Comparison of ENCODE assay signal across 10 mouse cellular contexts in genomic region chr4:41761680-41762079, GRCm38 (mm10). TPM values are rescaled to one million over a fixed set of nuclear protein-coding genes. Genes with fewer than 3 reads are reported as not detected.
DNase-seq lines count a peak whose midpoint lies in the region; ATAC-seq lines count a peak whose summit lies in the region.
"Had no signal": no experiment of that assay in that cellular context is flagged by ENCODE, and none has a peak within 500 bp of the region (broad histone marks: within the 10 kb centered on the region; RNA-seq: fewer than 3 reads in every experiment).

No protein-coding gene starts in this region.

- H3K36me3 ChIP-seq in heart, embryonic 14.5 days (ENCODE audit: control insufficient read depth, insufficient read depth, low read length) = peaks cover 35% of the 10 kb centered on the region
- peaks cover 18% of the 10 kb centered on the region for H3K36me3 ChIP-seq in embryonic facial prominence, embryonic 12.5 days
- peaks cover 2% of the 10 kb centered on the region; the same call in 1 of the 2 replicates for H3K36me3 ChIP-seq in limb, embryonic 11.5 days (ENCODE audit: control insufficient read depth, insufficient read depth, low read length)

- ATAC-seq in heart, embryonic 14.5 days (ENCODE audit: insufficient number of reproducible peaks, insufficient read depth, low FRiP score, low read depth) = no peak
- ATAC-seq in embryonic facial prominence, embryonic 12.5 days (ENCODE audit: insufficient number of reproducible peaks, insufficient read depth, low FRiP score, low TSS enrichment) = no peak
- ATAC-seq in limb, embryonic 11.5 days (ENCODE audit: insufficient number of reproducible peaks, low FRiP score, low TSS enrichment, low read depth) = no peak
- ATAC-seq in megakaryocyte, adult 5-6 weeks (ENCODE audit: poor library complexity, severe bottlenecking) = no peak

- H3K9ac ChIP-seq in heart, embryonic 14.5 days (ENCODE audit: low read length) = peak overlapping the region; percentile 72
- H3K9ac ChIP-seq in embryonic facial prominence, embryonic 12.5 days = peak overlapping the region; percentile 68
- H3K9ac ChIP-seq in limb, embryonic 11.5 days (ENCODE audit: low read length) = peak overlapping the region; percentile 13; the same call in 1 of the 2 replicates

- peak overlapping the region; percentile 79 for H3K4me2 ChIP-seq in heart, embryonic 14.5 days (ENCODE audit: low read length)
- peak overlapping the region; percentile 85 for H3K4me2 ChIP-seq in embryonic facial prominence, embryonic 12.5 days (replicated peaks)
- H3K4me2 ChIP-seq in limb, embryonic 11.5 days (ENCODE audit: low read depth, severe bottlenecking) = peak overlapping the region; percentile 90

- H3K27me3 ChIP-seq in heart, embryonic 14.5 days (ENCODE audit: control insufficient read depth, insufficient read depth, low read length) = no peaks in the 10 kb centered on the region
- H3K27me3 ChIP-seq in embryonic facial prominence, embryonic 12.5 days = no peaks in the 10 kb centered on the region
- H3K27me3 ChIP-seq in limb, embryonic 11.5 days (ENCODE audit: control insufficient read depth, insufficient read depth, low read length) = no peaks in the 10 kb centered on the region

- H3K4me3 ChIP-seq in heart, embryonic 14.5 days (ENCODE audit: control insufficient read depth in 1 of 2, insufficient read depth in 1 of 2, low read depth in 1 of 2, low read length in 2 of 2) = peak overlapping the region; percentile 7 to 49; a peak in 3 of 4 replicates
- H3K4me3 ChIP-seq in embryonic facial prominence, embryonic 12.5 days = peak overlapping the region; percentile 60
- peak overlapping the region; percentile 48 for H3K4me3 ChIP-seq in limb, embryonic 11.5 days (ENCODE audit: low read depth, low read length)

- peak overlapping the region; percentile 84 to 96 for H3K27ac ChIP-seq in heart, embryonic 14.5 days (replicated peaks in 1 of 2; ENCODE audit: control insufficient read depth in 1 of 2, insufficient read depth in 1 of 2, low read depth in 2 of 2, low read length in 2 of 2)
- peak overlapping the region; percentile 98 for H3K27ac ChIP-seq in embryonic facial prominence, embryonic 12.5 days
- peak overlapping the region; percentile 97 for H3K27ac ChIP-seq in limb, embryonic 11.5 days (replicated peaks; ENCODE audit: low read depth, low read length)

- H3K4me1 ChIP-seq in heart, embryonic 14.5 days (ENCODE audit: control insufficient read depth in 2 of 2, insufficient read depth in 2 of 2, low read length in 2 of 2) = peaks cover 26 to 41% of the 10 kb centered on the region in 2 experiments
- H3K4me1 ChIP-seq in embryonic facial prominence, embryonic 12.5 days = peaks cover 30% of the 10 kb centered on the region
- peaks cover 25% of the 10 kb centered on the region for H3K4me1 ChIP-seq in limb, embryonic 11.5 days (ENCODE audit: control insufficient read depth, insufficient read depth, low read length)

- H3K9me3 ChIP-seq in heart, embryonic 14.5 days (ENCODE audit: control insufficient read depth, low read length) = no peaks in the 10 kb centered on the region
- H3K9me3 ChIP-seq in embryonic facial prominence, embryonic 12.5 days = no peaks in the 10 kb centered on the region
- no peaks in the 10 kb centered on the region for H3K9me3 ChIP-seq in limb, embryonic 11.5 days (ENCODE audit: control insufficient read depth, low read length)

- DNase-seq in heart, adult 9 months (ENCODE audit: low spot score in 2 of 2) = no peak
- DNase-seq in 3T3-L1 (ENCODE audit: low read depth, low spot score) = peak; percentile 54
- DNase-seq in limb, embryonic 11.5 days (ENCODE audit: low spot score) = peak; percentile 41
- no peak for DNase-seq in c-Kit-positive CD71-positive TER-119-positive erythroid progenitor cells, embryonic 14.5 days (ENCODE audit: low spot score)
- DNase-seq in right cerebral cortex, postnatal 4 days = no peak
- DNase-seq: right cerebral cortex, adult 18-20 months had no signal

RNA-seq across cellular contexts. Expression of gene Sigmar1, which starts 5.7 kb away (rescaled TPM):
- polyA plus RNA-seq in heart, embryonic 14.5 days (2014; fragmentation: Nextera tagmentation; extraction: Ambion mirVana) = 56.8 and 57.0 TPM in 2 replicates
- polyA plus RNA-seq in embryonic facial prominence, embryonic 12.5 days (2016; fragmentation: Nextera tagmentation; extraction: Ambion mirVana) = 74.1 and 76.6 TPM in 2 replicates
- 73.5 and 83.4 TPM in 2 replicates for polyA plus RNA-seq in limb, embryonic 11.5 days (2014; fragmentation: Nextera tagmentation; extraction: Ambion mirVana)
- 54.5 and 70.0 TPM in 2 replicates for total RNA-seq in megakaryocyte, adult 5-6 weeks (2015)
- 66.2 and 71.0 TPM in 2 replicates for total RNA-seq in megakaryocyte, adult 5-6 weeks (2017)

RNA-seq across cellular contexts. Expression of gene Galt, which starts 6.7 kb away (rescaled TPM):
- 59.6 and 63.7 TPM in 2 replicates for polyA plus RNA-seq in heart, embryonic 14.5 days (2014; fragmentation: Nextera tagmentation; extraction: Ambion mirVana)
- polyA plus RNA-seq in embryonic facial prominence, embryonic 12.5 days (2016; fragmentation: Nextera tagmentation; extraction: Ambion mirVana) = 40.4 and 41.5 TPM in 2 replicates
- polyA plus RNA-seq in limb, embryonic 11.5 days (2014; fragmentation: Nextera tagmentation; extraction: Ambion mirVana) = 40.6 and 42.6 TPM in 2 replicates
- 20.4 and 21.7 TPM in 2 replicates for total RNA-seq in megakaryocyte, adult 5-6 weeks (2015)
- total RNA-seq in megakaryocyte, adult 5-6 weeks (2017) = 18.7 and 24.3 TPM in 2 replicates

RNA-seq across cellular contexts. Expression of gene Ccl27a, which starts 12.4 kb away (rescaled TPM):
- polyA plus RNA-seq in heart, embryonic 14.5 days (2014; fragmentation: Nextera tagmentation; extraction: Ambion mirVana) = 49.2 and 55.5 TPM in 2 replicates
- polyA plus RNA-seq in embryonic facial prominence, embryonic 12.5 days (2016; fragmentation: Nextera tagmentation; extraction: Ambion mirVana) = 71.7 and 81.6 TPM in 2 replicates
- 29.9 and 40.0 TPM in 2 replicates for polyA plus RNA-seq in limb, embryonic 11.5 days (2014; fragmentation: Nextera tagmentation; extraction: Ambion mirVana)
- 6.1 and 7.1 TPM in 2 replicates for total RNA-seq in megakaryocyte, adult 5-6 weeks (2015)
- 4.4 and 5.2 TPM in 2 replicates for total RNA-seq in megakaryocyte, adult 5-6 weeks (2017)

RNA-seq across cellular contexts. Expression of gene Arid3c, which starts 30.7 kb away (rescaled TPM):
- polyA plus RNA-seq in heart, embryonic 14.5 days (2014; fragmentation: Nextera tagmentation; extraction: Ambion mirVana) = not detected in 2 replicates
- polyA plus RNA-seq in embryonic facial prominence, embryonic 12.5 days (2016; fragmentation: Nextera tagmentation; extraction: Ambion mirVana) = 0.18 TPM in 1 of 2 replicates, not detected in the other
- not detected in 2 replicates for polyA plus RNA-seq in limb, embryonic 11.5 days (2014; fragmentation: Nextera tagmentation; extraction: Ambion mirVana)
- total RNA-seq in megakaryocyte, adult 5-6 weeks (2015) = not detected in 2 replicates
- not detected in 2 replicates for total RNA-seq in megakaryocyte, adult 5-6 weeks (2017)
- total RNA-seq: gastrocnemius, postnatal 14 days had no signal

RNA-seq across cellular contexts. Expression of gene Dctn3, which starts 38.7 kb away (rescaled TPM):
- polyA plus RNA-seq in heart, embryonic 14.5 days (2014; fragmentation: Nextera tagmentation; extraction: Ambion mirVana) = 122 and 134 TPM in 2 replicates
- 117 and 122 TPM in 2 replicates for polyA plus RNA-seq in embryonic facial prominence, embryonic 12.5 days (2016; fragmentation: Nextera tagmentation; extraction: Ambion mirVana)
- 94.3 and 104 TPM in 2 replicates for polyA plus RNA-seq in limb, embryonic 11.5 days (2014; fragmentation: Nextera tagmentation; extraction: Ambion mirVana)
- total RNA-seq in megakaryocyte, adult 5-6 weeks (2015) = 80.5 and 92.2 TPM in 2 replicates
- total RNA-seq in megakaryocyte, adult 5-6 weeks (2017) = 73.5 and 100 TPM in 2 replicates

Comparison
In these comparisons a context has a peak if more than half of its experiments do, and no peak if none do; other contexts are left out.
1. H3K9ac ChIP-seq: peak in every context shown above with its lines; median percentile 72 in heart, embryonic 14.5 days; 68 in embryonic facial prominence, embryonic 12.5 days; 13 in limb, embryonic 11.5 days.
2. DNase-seq: peak in 3T3-L1 (single experiment) and limb, embryonic 11.5 days (single experiment); none in heart, adult 9 months (0 of 2), c-Kit-positive CD71-positive TER-119-positive erythroid progenitor cells, embryonic 14.5 days (single experiment) and right cerebral cortex, postnatal 4 days (single experiment).
3. Peak in every context shown above with its lines, with median percentiles within 50 percentile points of each other: H3K27ac ChIP-seq, H3K4me2 ChIP-seq and H3K4me3 ChIP-seq.